Mouse (Mus musculus): ENCODE results near the gene Mfap2.

DNA sequence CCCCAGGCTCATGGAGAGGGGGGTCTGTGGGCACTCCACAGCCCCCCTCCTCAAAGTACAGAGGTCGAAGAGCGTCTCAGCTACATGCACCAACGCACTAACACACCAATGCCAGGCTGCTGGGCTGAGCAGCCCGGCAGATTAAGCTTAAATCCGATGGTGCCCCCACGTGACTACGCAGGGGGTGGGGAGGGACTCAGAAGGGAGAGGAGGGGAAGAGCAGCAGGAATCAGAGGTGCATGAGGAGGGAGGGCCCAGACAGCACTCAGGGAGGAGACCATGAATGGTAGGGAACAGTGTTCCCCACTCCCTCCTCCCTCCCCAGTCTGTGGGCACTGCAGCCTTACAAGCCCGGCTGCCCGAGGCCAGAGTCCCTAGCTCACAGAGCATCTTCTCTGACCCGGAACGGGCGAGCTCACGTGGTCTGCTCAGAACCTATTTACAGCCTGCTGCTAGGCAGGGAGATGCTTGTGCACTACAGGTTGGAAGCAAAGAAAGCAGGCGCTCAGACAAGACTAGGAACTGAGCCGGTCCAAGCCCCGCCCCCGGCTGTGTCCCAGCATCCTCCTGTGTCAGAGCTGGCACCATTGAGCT, 43.4 kb downstream of the Mfap2 start:
- TF ChIP-seq CTCF (conservative IDR thresholded peaks at IDR 0.05; ENCODE audit: low read length): no peak
- TF ChIP-seq POU5F1 (IDR thresholded peaks at IDR 0.05; ENCODE audit: borderline replicate concordance, low read length): no peak
- TF ChIP-seq NANOG (IDR thresholded peaks at IDR 0.05; ENCODE audit: borderline replicate concordance, low read length): no peak

Measured in E14TG2a.4 (cell line).